Mouse (Mus musculus) lung, embryonic 14.5 days (tissue): ENCODE results near the gene Rab37. TPM values are rescaled to one million over a fixed set of nuclear protein-coding genes. Genes with fewer than 3 reads are reported as not detected.

Experiments used
- ATAC-seq: fragments of 200-750 bp; cut with Nextera tagmentation; 2 replicates; pipeline ENCODE4 v1.8.0; 2017; ENCODE audit warnings: mild to moderate bottlenecking, moderate TSS enrichment, moderate library complexity; ENCODE audit not compliant: insufficient read depth
- DNase-seq: peaks from one replicate; pipeline ENCODE4 v3.0.0-alpha.2; 2015
- H3K27ac ChIP-seq: fragments of 300-500 bp; sonication (generic); 2 replicates; pipeline ENCODE4 v1.5.1; 2014; ENCODE audit warnings: low read depth, mild to moderate bottlenecking, moderate library complexity
- H3K27me3 ChIP-seq: fragments of 300-500 bp; sonication (generic); 2 replicates; pipeline ENCODE4 v1.6.1; 2014; ENCODE audit warnings: low read length, control low read depth; ENCODE audit not compliant: insufficient read depth
- H3K36me3 ChIP-seq: fragments of 300-500 bp; sonication (generic); 2 replicates; pipeline ENCODE4 v1.6.1; 2014; ENCODE audit warnings: control low read depth; ENCODE audit not compliant: insufficient read depth
- H3K4me1 ChIP-seq: fragments of 300-500 bp; sonication (generic); 2 replicates; pipeline ENCODE4 v1.6.1; 2014; ENCODE audit warnings: antibody characterized with exemption, control low read depth; ENCODE audit not compliant: insufficient read depth
- H3K4me2 ChIP-seq: fragments of 300-500 bp; sonication (generic); 2 replicates; pipeline ENCODE4 v1.6.1; 2014; ENCODE audit warnings: mild to moderate bottlenecking
- H3K4me3 ChIP-seq: fragments of 300-500 bp; sonication (generic); 2 replicates; pipeline ENCODE4 v1.5.1; 2014; ENCODE audit warnings: low read depth, low read length
- H3K9ac ChIP-seq: fragments of 300-500 bp; sonication (generic); 2 replicates; pipeline ENCODE4 v1.6.1; 2014
- H3K9me3 ChIP-seq: fragments of 300-500 bp; sonication (generic); 2 replicates; pipeline ENCODE4 v1.6.1; 2016; ENCODE audit warnings: low read depth, low read length, control low read depth
- CTCF ChIP-seq: IDR thresholded peaks from 2 replicates; pipeline ENCODE4 v1.5.1; 2016; ENCODE audit warnings: antibody characterized with exemption, low read depth
- WGBS: fragments of 180-500 bp; shearing (Covaris S2); extraction: QIAGEN DNeasy Blood & Tissue Kit; methylation state at CpG from one replicate; pipeline ENCODE4 v1.1.7; 2014; 5-methylcytosine and 5-hydroxymethylcytosine counted together
- polyA plus RNA-seq: library from polyadenylated mRNA; unstranded; fragments of >200 nt; fragmentation: Nextera tagmentation; extraction: Ambion mirVana; gene quantifications from 2 replicates; pipeline ENCODE4 v1.2.1, GENCODE M21; 2014

Gene Rab37
- polyA plus RNA-seq, 1 experiment from 2014 or later = 0.55 TPM

DNA sequence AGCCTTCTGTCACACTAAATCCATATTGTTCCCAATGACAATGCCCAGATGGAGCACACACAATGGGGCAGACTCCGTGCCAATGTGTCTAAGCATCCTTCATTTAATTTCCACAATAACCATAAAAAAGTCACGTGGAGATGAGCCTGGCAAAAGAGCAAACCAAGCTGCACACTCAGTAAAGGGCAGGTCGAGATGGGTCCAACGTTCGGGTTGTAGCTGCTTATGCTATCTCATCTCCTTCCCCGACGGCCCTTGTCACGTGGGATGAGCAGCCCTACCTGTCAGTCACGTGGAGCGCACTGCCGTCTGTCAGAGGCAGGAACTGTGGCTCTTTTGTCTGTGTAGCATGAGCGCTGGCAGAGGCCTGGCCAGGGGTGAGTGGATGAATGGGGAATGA, 6.6 kb upstream of the Rab37 start:
- ATAC-seq = no peak
- no peak overlapping the region for H3K4me2 ChIP-seq

DNA sequence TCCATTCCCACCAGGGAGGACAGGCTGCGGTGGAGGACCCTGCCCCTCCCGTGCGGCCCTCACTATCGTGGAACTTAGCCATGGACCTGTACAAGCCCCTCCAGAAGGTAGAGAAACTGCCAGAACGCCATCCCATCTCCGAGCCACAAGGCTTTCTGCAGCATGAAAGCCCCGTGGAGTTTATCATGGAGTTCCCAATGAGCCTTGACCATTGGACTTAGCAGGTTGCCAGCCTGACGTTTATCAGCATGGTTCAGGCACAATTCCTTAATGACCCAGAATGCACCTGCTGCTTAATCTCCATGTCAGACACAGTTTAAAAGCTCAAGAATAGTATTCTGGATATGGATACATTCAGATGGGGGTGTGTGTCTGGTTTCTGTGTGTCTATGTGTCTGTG, 6.2 kb upstream of the Rab37 start:
- Histone ChIP-seq H3K9me3 (peaks cover 3% of the 10 kb centered on the region; the same call in 1 of the 2 replicates), H3K9ac (no peak overlapping the region), H3K36me3 (no peaks in the 10 kb centered on the region), H3K4me2 (no peak overlapping the region), H3K27me3 (peaks cover 17% of the 10 kb centered on the region; the same call in 1 of the 2 replicates), H3K4me1 (no peaks in the 10 kb centered on the region), H3K4me3 (no peak overlapping the region), H3K27ac (no peak overlapping the region)
- no peak for TF ChIP-seq CTCF
- ATAC-seq (no peak), DNase-seq (no peak)
- WGBS = 70% methylated on average over 8 of the region's 8 CpGs

More for the DNA sequence above, 6.6 kb upstream of the Rab37 start:
- Histone ChIP-seq H3K36me3 (no peaks in the 10 kb centered on the region), H3K4me3 (no peak overlapping the region), H3K4me1 (no peaks in the 10 kb centered on the region), H3K27me3 (peaks cover 17% of the 10 kb centered on the region; the same call in 1 of the 2 replicates), H3K27ac (no peak overlapping the region), H3K9me3 (no peaks in the 10 kb centered on the region), H3K9ac (no peak overlapping the region)
- WGBS = 41% methylated on average over 12 of the region's 12 CpGs
- DNase-seq = no peak
- TF ChIP-seq CTCF = no peak

DNA sequence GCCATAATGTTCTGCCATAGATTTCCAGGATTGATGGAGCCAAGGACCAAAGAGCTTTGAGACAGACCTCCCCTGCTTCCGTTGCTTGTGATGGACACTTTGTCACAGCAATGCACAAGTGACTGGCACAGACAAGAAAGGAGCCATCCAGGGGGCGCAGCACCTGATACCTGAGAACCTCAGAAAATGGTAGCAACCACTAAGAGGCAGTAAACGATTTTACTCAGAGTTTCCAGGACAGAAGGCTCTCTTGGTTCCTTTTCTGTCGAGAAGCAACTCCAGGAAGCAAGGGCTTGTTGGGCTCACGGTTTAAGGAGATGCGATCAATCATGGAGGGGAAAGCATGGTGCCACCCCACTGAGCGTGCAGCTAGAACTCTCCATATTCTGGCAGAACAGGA, 5.0 kb upstream of the Rab37 start:
- H3K4me3 ChIP-seq = no peak overlapping the region
- peaks cover 5% of the 10 kb centered on the region; the same call in 1 of the 2 replicates for H3K9me3 ChIP-seq
- WGBS = 60% methylated on average over 7 of the region's 7 CpGs
- ATAC-seq = no peak
- TF ChIP-seq CTCF = no peak
- H3K27me3 ChIP-seq = peaks cover 22% of the 10 kb centered on the region
- DNase-seq = no peak
- H3K4me2 ChIP-seq = no peak overlapping the region
- H3K4me1 ChIP-seq = no peaks in the 10 kb centered on the region
- no peak overlapping the region for H3K27ac ChIP-seq
- H3K36me3 ChIP-seq = no peaks in the 10 kb centered on the region
- no peak overlapping the region for H3K9ac ChIP-seq

DNA sequence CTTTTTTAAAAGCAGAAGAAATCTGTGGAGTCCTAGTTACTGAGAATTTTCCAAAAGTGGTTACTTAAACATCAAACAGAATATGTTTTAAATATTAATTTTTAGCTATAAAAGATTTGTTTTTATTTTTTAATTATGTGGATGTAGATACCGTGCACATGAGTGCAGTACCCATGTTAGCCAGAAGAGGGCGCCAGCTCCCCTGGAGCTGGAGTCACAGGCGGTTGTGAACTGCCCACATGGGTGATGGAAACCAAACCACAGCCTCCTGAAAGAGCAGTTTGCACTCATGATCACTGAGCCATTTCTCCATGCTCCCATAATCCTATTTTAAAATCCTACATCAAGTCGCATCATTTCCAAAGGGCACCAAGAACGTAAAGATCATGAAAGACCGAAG, 1.4 kb upstream of the Rab37 start:
- peaks cover 5% of the 10 kb centered on the region; the same call in 1 of the 2 replicates for H3K9me3 ChIP-seq
- no peak overlapping the region for H3K9ac ChIP-seq
- H3K36me3 ChIP-seq = no peaks in the 10 kb centered on the region
- no peaks in the 10 kb centered on the region for H3K4me1 ChIP-seq
- H3K4me3 ChIP-seq = no peak overlapping the region
- TF ChIP-seq CTCF = peak; percentile 55
- ATAC-seq = no peak
- no peak overlapping the region for H3K27ac ChIP-seq
- H3K27me3 ChIP-seq = peaks cover 24% of the 10 kb centered on the region
- no peak for DNase-seq
- no peak overlapping the region for H3K4me2 ChIP-seq
- WGBS = 67% methylated on average over 6 of the region's 6 CpGs

DNA sequence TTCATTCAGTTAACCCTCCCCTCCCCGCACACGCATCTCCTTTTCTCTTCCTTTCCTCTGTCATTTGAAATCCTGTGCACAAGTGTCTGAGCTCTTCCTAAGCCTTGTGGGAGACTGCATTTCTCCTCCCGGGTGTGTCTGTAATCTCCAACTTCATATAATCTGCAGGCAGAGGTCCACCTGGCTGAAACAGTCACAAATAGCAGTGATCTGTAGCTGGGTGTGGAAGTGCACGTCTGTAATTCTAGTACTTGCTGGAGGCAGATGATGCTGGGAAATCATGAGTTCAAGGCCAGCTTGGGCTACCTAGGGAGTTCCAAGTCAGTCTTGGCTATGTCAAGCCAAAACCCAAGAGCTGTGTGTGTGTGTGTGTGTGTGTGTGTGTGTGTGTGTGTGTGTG, 909 bp downstream of the Rab37 start:
- Histone ChIP-seq H3K36me3 (no peaks in the 10 kb centered on the region), H3K4me2 (no peak overlapping the region), H3K27me3 (peaks cover 22% of the 10 kb centered on the region), H3K9ac (no peak overlapping the region), H3K4me1 (no peaks in the 10 kb centered on the region), H3K9me3 (peaks cover 5% of the 10 kb centered on the region; the same call in 1 of the 2 replicates), H3K4me3 (no peak overlapping the region), H3K27ac (no peak overlapping the region)
- ATAC-seq (no peak), DNase-seq (no peak)
- no peak for TF ChIP-seq CTCF
- 22% methylated on average over 4 of the region's 4 CpGs for WGBS

DNA sequence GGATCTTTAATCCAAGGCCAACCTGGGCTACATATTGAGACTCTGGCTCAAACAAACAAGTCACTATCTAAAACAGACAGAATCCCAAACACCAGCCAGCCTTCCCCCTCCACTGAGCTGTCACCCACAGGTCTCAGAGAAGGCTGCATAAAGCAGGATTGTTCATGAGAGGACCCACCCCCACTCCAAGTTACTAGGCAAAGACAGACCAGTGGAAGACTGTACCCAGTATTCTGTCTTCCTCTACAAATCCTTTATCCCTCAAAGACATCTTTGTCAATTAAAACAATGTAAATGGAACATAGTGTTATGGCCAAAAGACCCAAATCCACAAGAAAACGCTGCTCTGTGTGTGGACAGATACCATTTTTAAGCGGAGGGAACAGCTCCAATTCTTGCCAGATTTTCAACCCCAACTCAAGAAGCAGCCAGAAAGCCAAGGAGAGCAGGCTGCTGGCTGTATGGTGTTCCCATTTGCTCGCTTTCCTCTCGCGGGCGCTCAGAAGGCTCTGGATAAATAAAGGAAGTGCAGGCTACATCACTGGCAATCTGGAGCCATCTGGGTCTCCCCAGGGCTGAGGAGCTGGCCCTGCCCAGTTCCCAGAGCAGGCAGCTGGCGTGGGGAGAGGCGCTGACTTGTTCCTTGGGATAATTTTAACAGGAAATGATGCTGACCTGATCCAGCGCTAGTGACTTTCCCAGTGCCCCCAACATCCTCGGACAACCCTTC, 7.1 kb downstream of the Rab37 start:
- DNase-seq (peak; percentile 23), ATAC-seq (no peak)
- H3K36me3 ChIP-seq = no peaks in the 10 kb centered on the region
- no peaks in the 10 kb centered on the region for H3K4me1 ChIP-seq
- no peak overlapping the region for H3K9ac ChIP-seq
- no peak overlapping the region for H3K4me2 ChIP-seq
- no peak overlapping the region for H3K4me3 ChIP-seq
- H3K9me3 ChIP-seq = no peaks in the 10 kb centered on the region
- no peak overlapping the region for H3K27ac ChIP-seq
- no peak for TF ChIP-seq CTCF
- WGBS = 35% methylated on average over 10 of the region's 10 CpGs
- no peaks in the 10 kb centered on the region for H3K27me3 ChIP-seq

DNA sequence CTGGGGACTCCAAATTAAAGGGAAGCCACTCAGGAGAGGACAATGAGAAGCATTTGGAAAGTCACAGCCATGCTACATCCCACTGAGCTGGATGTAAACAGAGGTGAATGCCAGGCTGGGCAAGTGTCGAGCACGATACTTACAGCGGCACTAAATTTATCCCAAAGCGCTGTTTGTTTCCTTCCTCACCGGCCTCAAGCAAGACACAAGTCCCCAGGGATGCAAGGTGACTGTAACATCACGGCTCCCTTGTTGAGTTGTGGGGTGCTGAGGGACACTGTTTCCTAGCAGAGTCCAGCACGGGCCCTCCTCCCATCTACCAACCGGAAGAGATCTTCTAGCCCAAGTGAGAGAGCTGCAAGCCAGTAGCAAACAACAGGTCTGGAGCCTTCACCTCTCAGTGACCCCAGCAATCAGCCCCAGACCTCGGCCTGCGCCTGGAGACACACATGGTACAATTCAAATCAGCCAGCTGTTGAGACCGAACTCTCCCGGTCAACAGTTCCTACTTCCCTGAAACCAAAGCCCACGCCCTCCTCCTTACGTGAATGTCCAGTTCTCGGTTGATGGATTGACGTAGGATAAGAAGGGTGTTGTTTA, 8.1 kb downstream of the Rab37 start:
- WGBS = 27% methylated on average over 16 of the region's 16 CpGs
- H3K4me1 ChIP-seq = no peaks in the 10 kb centered on the region
- no peak overlapping the region for H3K9ac ChIP-seq
- no peaks in the 10 kb centered on the region for H3K27me3 ChIP-seq
- no peak overlapping the region for H3K4me2 ChIP-seq
- H3K36me3 ChIP-seq = no peaks in the 10 kb centered on the region
- no peak overlapping the region for H3K4me3 ChIP-seq
- no peaks in the 10 kb centered on the region for H3K9me3 ChIP-seq
- ATAC-seq (no peak), DNase-seq (no peak)
- TF ChIP-seq CTCF = no peak
- no peak overlapping the region for H3K27ac ChIP-seq
